In the genomic region with DNA sequence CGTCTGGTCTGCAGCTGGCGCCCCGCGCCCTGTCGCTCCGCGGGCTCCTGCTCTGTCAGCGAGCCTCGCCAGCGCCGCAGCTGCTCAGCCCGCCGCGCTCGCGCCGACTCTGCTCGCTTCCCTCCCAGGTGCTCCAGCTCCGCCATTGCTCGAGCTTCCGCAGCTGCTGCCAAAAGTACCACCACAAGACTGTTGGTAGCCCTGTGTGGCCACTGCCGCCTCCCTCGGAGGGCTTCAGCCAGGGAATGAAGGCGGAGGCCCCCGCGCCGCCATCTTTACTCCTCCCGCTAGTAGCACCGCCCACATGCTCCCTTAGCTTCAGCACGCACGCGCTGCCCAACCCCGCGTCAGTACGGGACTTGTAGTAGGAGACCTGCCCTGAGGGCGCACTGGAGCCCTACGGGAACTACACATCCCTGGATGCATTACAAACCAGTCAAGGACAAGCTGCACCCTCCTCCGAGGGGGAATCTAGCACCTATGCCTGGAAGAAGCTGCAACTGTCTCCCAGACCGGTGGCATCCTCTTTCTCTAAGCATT, we compare ENCODE assay signal across 8 mouse cellular contexts. TPM values are rescaled to one million over a fixed set of nuclear protein-coding genes. Genes with fewer than 3 reads are reported as not detected.
DNase-seq lines count a peak whose midpoint lies in the region; ATAC-seq and TF ChIP-seq lines count a peak whose summit lies in the region.

Gene Ppp1r12b, minus strand, starts transcription at position 306 of the 540 bp plus-strand sequence.

- H3K27me3 ChIP-seq in E14TG2a.4 (ENCODE audit: insufficient read depth, low read length): no peaks in the 10 kb centered on the region
- H3K27me3 ChIP-seq in forebrain, embryonic 12.5 days: peaks cover 5% of the 10 kb centered on the region; the same call in 1 of the 2 replicates
- H3K27me3 ChIP-seq in heart, postnatal 0 days (ENCODE audit: control insufficient read depth, insufficient read depth, low read length): no peaks in the 10 kb centered on the region
- H3K27me3 ChIP-seq in liver, embryonic 16.5 days (ENCODE audit: control insufficient read depth, insufficient read depth, low read depth, low read length): no peaks in the 10 kb centered on the region
- no peaks in the 10 kb centered on the region for H3K27me3 ChIP-seq in neural tube, embryonic 13.5 days
- H3K27me3 ChIP-seq in testis, adult 2 months (ENCODE audit: control insufficient read depth, insufficient read depth, low read length): no peaks in the 10 kb centered on the region

- ATAC-seq in forebrain, embryonic 12.5 days (ENCODE audit: low FRiP score): peak; percentile 99
- peak; percentile 99 for ATAC-seq in heart, postnatal 0 days (ENCODE audit: insufficient read depth, low read depth)
- ATAC-seq in liver, embryonic 16.5 days (ENCODE audit: low read depth): peak; percentile 99
- peak; percentile 99 for ATAC-seq in neural tube, embryonic 13.5 days (ENCODE audit: low read depth)

- DNase-seq in c-Kit-positive CD71-positive TER-119-positive erythroid progenitor cells, embryonic 14.5 days (ENCODE audit: low spot score): peak; percentile 89
- peak; percentile 98 for DNase-seq in heart, postnatal 0 days (ENCODE audit: low spot score)
- DNase-seq in kidney, postnatal 4 days: peak; percentile 95 to 97

- no peaks in the 10 kb centered on the region for H3K36me3 ChIP-seq in E14TG2a.4 (ENCODE audit: insufficient read depth, low read length)
- no peaks in the 10 kb centered on the region for H3K36me3 ChIP-seq in forebrain, embryonic 12.5 days (replicated peaks)
- no peaks in the 10 kb centered on the region for H3K36me3 ChIP-seq in heart, postnatal 0 days (replicated peaks; ENCODE audit: control insufficient read depth, insufficient read depth, low read length)
- no peaks in the 10 kb centered on the region for H3K36me3 ChIP-seq in liver, embryonic 16.5 days (ENCODE audit: control insufficient read depth, insufficient read depth)
- no peaks in the 10 kb centered on the region for H3K36me3 ChIP-seq in neural tube, embryonic 13.5 days
- no peaks in the 10 kb centered on the region for H3K36me3 ChIP-seq in testis, adult 2 months (ENCODE audit: control insufficient read depth, insufficient read depth, low read length)

- peak within 1 kb of the TSS; percentile 80 for H3K4me2 ChIP-seq in forebrain, embryonic 12.5 days
- peak within 1 kb of the TSS; percentile 80 for H3K4me2 ChIP-seq in heart, postnatal 0 days (ENCODE audit: low read depth, low read length)
- H3K4me2 ChIP-seq in liver, embryonic 16.5 days (ENCODE audit: low read depth, low read length): peak within 1 kb of the TSS; percentile 86
- peak within 1 kb of the TSS; percentile 86 for H3K4me2 ChIP-seq in neural tube, embryonic 13.5 days

- 0 out of 2 replicates have a peak, but pooled peaks have one; percentile 61 for TF ChIP-seq EP300 in heart, postnatal 0 days (IDR thresholded peaks at IDR 0.05; ENCODE audit: low read depth)

- WGBS in forebrain, embryonic 12.5 days: under 1% methylated on average over 39 of the region's 39 CpGs
- under 1% methylated on average over 39 of the region's 39 CpGs for WGBS in heart, postnatal 0 days
- under 1% methylated on average over 37 of the region's 39 CpGs for WGBS in liver, embryonic 16.5 days (ENCODE audit: insufficient replicate concordance)
- WGBS in neural tube, embryonic 13.5 days: under 1% methylated on average over 39 of the region's 39 CpGs

- no peak for TF ChIP-seq CTCF in E14TG2a.4 (conservative IDR thresholded peaks at IDR 0.05; ENCODE audit: low read length)
- peak; percentile 30; the same call in 1 of the 2 replicates for TF ChIP-seq CTCF in heart, postnatal 0 days (IDR thresholded peaks at IDR 0.05; ENCODE audit: low read depth)
- TF ChIP-seq CTCF in testis, adult 2 months (IDR thresholded peaks at IDR 0.05; ENCODE audit: control insufficient read depth, insufficient read depth, insufficient replicate concordance, low read depth, low read length): 0 out of 2 replicates have a peak, but pooled peaks have one; percentile 14

- peak; percentile 82 for TF ChIP-seq POLR2A in testis, adult 2 months (IDR thresholded peaks at IDR 0.05; ENCODE audit: control insufficient read depth, low read depth, low read length)

- peak within 1 kb of the TSS; percentile 92 for H3K27ac ChIP-seq in forebrain, embryonic 12.5 days
- H3K27ac ChIP-seq in heart, postnatal 0 days (ENCODE audit: low read depth): peak within 1 kb of the TSS; percentile 92
- H3K27ac ChIP-seq in liver, embryonic 16.5 days (ENCODE audit: low read length): peak within 1 kb of the TSS; percentile 76
- peak within 1 kb of the TSS; percentile 95 for H3K27ac ChIP-seq in neural tube, embryonic 13.5 days (replicated peaks)
- peak within 1 kb of the TSS; percentile 34 for H3K27ac ChIP-seq in testis, adult 2 months (ENCODE audit: control insufficient read depth, insufficient read depth, low read depth, low read length)

- H3K4me1 ChIP-seq in E14TG2a.4 (replicated peaks; ENCODE audit: low read depth, low read length): peaks cover 8% of the 10 kb centered on the region
- peaks cover 13% of the 10 kb centered on the region for H3K4me1 ChIP-seq in forebrain, embryonic 12.5 days
- peaks cover 9% of the 10 kb centered on the region; the same call in 1 of the 2 replicates for H3K4me1 ChIP-seq in heart, postnatal 0 days (ENCODE audit: control insufficient read depth, insufficient read depth)
- peaks cover 9% of the 10 kb centered on the region for H3K4me1 ChIP-seq in liver, embryonic 16.5 days (ENCODE audit: control insufficient read depth, low read depth, low read length)
- H3K4me1 ChIP-seq in neural tube, embryonic 13.5 days (replicated peaks): peaks cover 14% of the 10 kb centered on the region
- H3K4me1 ChIP-seq in testis, adult 2 months (ENCODE audit: control insufficient read depth, insufficient read depth, low read length): 0 out of 2 replicates have a peak, but pooled peaks cover 2% of the 10 kb centered on the region

- no peaks in the 10 kb centered on the region for H3K9me3 ChIP-seq in E14TG2a.4 (ENCODE audit: low read length)
- H3K9me3 ChIP-seq in forebrain, embryonic 12.5 days: no peaks in the 10 kb centered on the region
- no peaks in the 10 kb centered on the region for H3K9me3 ChIP-seq in heart, postnatal 0 days (replicated peaks; ENCODE audit: control insufficient read depth, low read length)
- no peaks in the 10 kb centered on the region for H3K9me3 ChIP-seq in liver, embryonic 16.5 days (replicated peaks; ENCODE audit: control insufficient read depth, low read length)
- no peaks in the 10 kb centered on the region for H3K9me3 ChIP-seq in neural tube, embryonic 13.5 days

- H3K9ac ChIP-seq in forebrain, embryonic 12.5 days: peak within 1 kb of the TSS; percentile 82
- H3K9ac ChIP-seq in heart, postnatal 0 days (replicated peaks; ENCODE audit: low read depth, low read length): peak within 1 kb of the TSS; percentile 87
- peak within 1 kb of the TSS; percentile 94 for H3K9ac ChIP-seq in liver, embryonic 16.5 days (ENCODE audit: low read depth, low read length)
- H3K9ac ChIP-seq in neural tube, embryonic 13.5 days: peak within 1 kb of the TSS; percentile 86

- peak within 1 kb of the TSS; percentile 96 for H3K4me3 ChIP-seq in E14TG2a.4 (replicated peaks; ENCODE audit: low read length)
- H3K4me3 ChIP-seq in forebrain, embryonic 12.5 days (replicated peaks): peak within 1 kb of the TSS; percentile 85
- peak within 1 kb of the TSS; percentile 89 for H3K4me3 ChIP-seq in heart, postnatal 0 days (ENCODE audit: low read depth, low read length)
- peak within 1 kb of the TSS; percentile 81 for H3K4me3 ChIP-seq in liver, embryonic 16.5 days (ENCODE audit: low read depth, low read length)
- H3K4me3 ChIP-seq in neural tube, embryonic 13.5 days: peak within 1 kb of the TSS; percentile 76
- peak within 1 kb of the TSS; percentile 82 for H3K4me3 ChIP-seq in testis, adult 2 months (ENCODE audit: control insufficient read depth, low read depth, low read length)

RNA-seq across cellular contexts. Expression of gene Ppp1r12b, which starts in this region (rescaled TPM):
- polyA plus RNA-seq in forebrain, embryonic 12.5 days (2016; fragmentation: Nextera tagmentation; extraction: Ambion mirVana): 12.2 and 13.8 TPM in 2 replicates
- total RNA-seq in heart, postnatal 0 days (2014; rRNA removed; ENCODE audit: low replicate concordance): 65.3 and 69.9 TPM in 2 replicates
- 22.6 and 23.0 TPM in 2 replicates for polyA plus RNA-seq in heart, postnatal 0 days (2015; fragmentation: Nextera tagmentation; extraction: Ambion mirVana)
- 1.6 and 2.4 TPM in 2 replicates for polyA plus RNA-seq in liver, embryonic 16.5 days (2015; fragmentation: Nextera tagmentation; extraction: Ambion mirVana)
- polyA plus RNA-seq in neural tube, embryonic 13.5 days (2015; fragmentation: Nextera tagmentation; extraction: Ambion mirVana): 10.5 and 12.6 TPM in 2 replicates
- polyA plus RNA-seq in testis, adult 2 months (2012; rRNA removed): 7.1 and 8.1 TPM in 2 replicates

Comparison
In these comparisons a context has a peak if more than half of its experiments do, and no peak if none do; other contexts are left out.
1. Peak in every context shown above with its lines: DNase-seq, ATAC-seq, H3K4me3 ChIP-seq and H3K27ac ChIP-seq.
2. H3K27ac ChIP-seq: peak in every context shown above with its lines; median percentile 95 in neural tube, embryonic 13.5 days; 92 in forebrain, embryonic 12.5 days; 92 in heart, postnatal 0 days; 76 in liver, embryonic 16.5 days; 34 in testis, adult 2 months.